Mouse (Mus musculus): ENCODE data around the gene Tcp11x2.

The Tcp11x2 gene

GRCm38 (mm10) chrX:135693633-135694032 is at the start of gene Tcp11x2:
Gene Tcp11x2, minus strand, starts transcription at chrX:135693790.
- DNase-seq, result no peak

DNA sequence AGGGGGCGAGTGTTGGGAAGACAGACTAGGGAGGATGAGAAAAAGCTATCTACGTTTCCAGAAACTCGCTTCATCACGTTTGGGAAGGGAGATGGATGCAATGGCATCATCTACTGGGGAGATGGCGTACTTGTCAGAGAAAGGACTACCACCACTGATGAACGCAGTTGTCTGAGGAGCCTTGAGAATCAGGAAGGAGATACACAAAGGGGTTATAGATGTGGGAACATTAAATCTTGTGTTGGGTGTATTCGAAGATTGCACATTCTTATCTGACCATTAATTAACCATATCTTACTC is 49.4 kb upstream of the Tcp11x2 start:
- no peak for DNase-seq

- peak; percentile 88 to 91 for DNase-seq
These were observed 48.9 kb upstream of the Tcp11x2 start, which contains the start of the genes Armcx5 and Gprasp1 for GRCm38 (mm10) chrX:135742304-135743055. Gene Armcx5, plus strand, starts transcription at chrX:135742733. Gene Gprasp1, plus strand, starts transcription at chrX:135742733.

- DNase-seq, result no peak
These were observed 45.3 kb upstream of the Tcp11x2 start for GRCm38 (mm10) chrX:135738730-135739520.

- DNase-seq, result no peak
These were observed 31.6 kb upstream of the Tcp11x2 start, which contains the start of gene Tmsb15a for GRCm38 (mm10) chrX:135725161-135725560. Gene Tmsb15a, minus strand, starts transcription at chrX:135725261.

DNA sequence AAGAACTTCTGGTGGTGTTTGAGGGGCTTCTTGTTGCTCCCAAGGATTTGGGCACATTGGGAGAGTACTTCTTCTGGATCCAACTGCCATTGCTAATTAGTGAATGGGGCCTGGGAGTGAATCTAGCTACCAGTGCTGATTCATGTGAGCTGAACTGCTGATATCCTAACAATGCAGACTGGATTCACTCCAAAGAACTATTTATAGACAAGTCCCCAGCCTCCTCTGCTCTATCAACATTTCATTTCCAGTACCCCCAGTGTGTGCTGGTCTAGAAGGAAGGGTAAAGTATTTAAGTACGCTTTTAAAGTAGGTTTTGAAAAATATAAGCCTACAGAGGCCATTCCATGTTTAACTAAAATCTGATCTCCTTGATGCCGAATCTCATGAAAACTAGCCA is 19.3 kb upstream of the Tcp11x2 start:
- no peak for DNase-seq

DNA sequence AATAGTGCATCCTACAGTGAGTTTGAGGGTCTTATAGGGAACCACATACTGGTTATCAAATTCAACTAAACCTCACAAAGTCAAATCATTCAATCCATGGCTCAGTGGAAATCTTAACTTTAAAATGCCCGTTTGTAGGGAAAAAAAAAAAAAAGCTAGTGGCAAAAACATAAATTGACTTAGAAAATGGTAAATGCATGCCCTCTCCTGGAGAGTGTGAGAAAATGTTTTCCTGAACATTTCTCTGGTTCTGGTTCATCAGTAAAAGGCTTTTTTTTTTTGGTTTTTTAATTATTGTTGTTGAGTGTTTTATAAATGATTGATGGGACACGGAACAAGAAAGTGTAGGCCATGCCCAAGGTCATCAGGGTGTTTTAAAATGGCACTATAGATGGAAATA is 10.8 kb upstream of the Tcp11x2 start:
- no peak for DNase-seq

GRCm38 (mm10) chrX:135703111-135703510 is 9.5 kb upstream of the Tcp11x2 start:
- DNase-seq, result no peak

DNA sequence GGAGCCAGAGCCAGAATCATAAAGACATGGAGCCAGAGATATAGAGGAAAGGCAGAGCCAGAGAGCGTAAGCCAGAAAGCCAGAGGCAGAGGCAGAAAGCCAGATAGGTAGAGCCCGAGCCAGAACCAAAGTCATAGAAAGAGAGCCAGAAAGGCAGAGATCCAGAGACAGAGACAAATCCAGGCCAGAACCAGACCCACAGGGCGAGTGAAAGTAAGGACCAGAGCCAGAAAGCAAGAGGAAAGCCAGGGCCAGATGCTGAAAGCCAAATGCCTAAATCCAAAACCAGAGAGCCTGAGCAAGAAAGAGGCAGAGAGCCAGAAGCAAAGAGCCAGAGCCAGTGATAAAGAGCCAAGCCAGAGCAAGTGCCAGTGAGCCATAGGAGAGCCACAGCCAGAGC is 5.8 kb downstream of the Tcp11x2 start:
- no peak for DNase-seq

- DNase-seq, result no peak
These were observed 11.7 kb downstream of the Tcp11x2 start for GRCm38 (mm10) chrX:135681858-135682257.

DNA sequence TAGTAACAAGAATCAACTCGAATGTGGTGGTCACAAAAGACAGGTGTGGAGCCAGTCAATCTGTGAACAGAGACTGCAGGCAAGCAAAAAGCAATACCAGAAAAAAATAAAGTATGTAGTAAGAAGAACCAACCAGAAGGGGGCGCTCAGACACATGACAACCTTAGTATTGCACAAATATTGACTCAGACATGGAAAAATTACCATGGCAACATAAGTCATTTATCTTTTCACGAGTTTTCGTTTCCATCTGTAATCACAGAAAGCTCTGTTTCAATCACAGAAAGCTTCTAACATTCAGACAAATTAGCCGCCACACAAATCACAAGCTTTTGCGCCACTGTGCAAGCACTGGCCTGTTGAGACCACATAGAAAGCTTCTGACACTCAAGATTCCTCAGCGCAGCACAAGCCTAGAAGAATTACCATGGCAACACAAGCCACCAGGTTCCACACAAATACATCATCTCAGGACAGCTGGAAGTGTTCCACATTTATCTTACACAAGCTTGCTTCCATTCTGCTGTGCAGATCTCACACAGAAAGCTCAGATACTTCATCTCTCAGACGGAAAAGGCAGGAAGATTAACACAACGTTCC is 41.3 kb downstream of the Tcp11x2 start:
- DNase-seq, result no peak

DNA sequence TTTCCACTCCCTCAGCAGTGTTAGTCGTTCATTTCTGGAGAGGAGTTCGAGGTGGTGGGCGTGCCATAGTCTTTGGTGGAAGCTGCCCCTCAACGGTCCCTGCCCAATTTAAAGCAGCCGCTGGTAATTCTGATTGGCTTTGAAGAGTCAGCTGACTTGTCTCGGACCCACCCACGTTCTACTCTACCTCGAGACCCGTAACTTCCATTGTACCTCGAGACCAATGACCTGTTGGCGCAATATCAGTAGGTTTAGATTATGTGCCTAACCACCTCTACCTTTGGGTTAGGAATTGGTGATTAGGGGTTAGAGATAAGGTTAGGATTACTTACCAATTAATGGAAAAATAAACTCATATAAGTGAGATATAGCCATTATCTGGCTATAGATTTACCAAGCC is 66.0 kb downstream of the Tcp11x2 start, which contains the start of gene Prame:
Prame (minus strand) TSS at position 101 of the 400 bp plus-strand sequence.
- DNase-seq, result no peak

Data from lung, postnatal 4 days (tissue).